Mouse (Mus musculus) stomach, postnatal 0 days (tissue): ENCODE measurements around the gene Tbc1d10a. TPM values are rescaled to one million over a fixed set of nuclear protein-coding genes. Genes with fewer than 3 reads are reported as not detected.

ENCODE experiments used
- ATAC-seq: fragments of 200-750 bp; cut with Nextera tagmentation; 2 replicates; pipeline ENCODE4 v1.8.0; 2017; ENCODE audit not compliant: low FRiP score, low TSS enrichment
- DNase-seq: peaks from one replicate; pipeline ENCODE4 v3.0.0-alpha.2; 2016; ENCODE audit warnings: low spot score
- H3K27ac ChIP-seq: fragments of 300-500 bp; sonication (generic); replicated peaks from 2 replicates; pipeline ENCODE4 v1.5.1; 2014; ENCODE audit warnings: mild to moderate bottlenecking, control low read depth
- H3K27me3 ChIP-seq: fragments of 300-500 bp; sonication (generic); 2 replicates; pipeline ENCODE4 v1.6.1; 2014; ENCODE audit warnings: low read length; ENCODE audit not compliant: control insufficient read depth, insufficient read depth
- H3K36me3 ChIP-seq: fragments of 300-500 bp; sonication (generic); 2 replicates; pipeline ENCODE4 v1.6.1; 2014; ENCODE audit warnings: low read length, mixed read lengths; ENCODE audit not compliant: control insufficient read depth, insufficient read depth
- H3K4me1 ChIP-seq: fragments of 300-500 bp; sonication (generic); replicated peaks from 2 replicates; pipeline ENCODE4 v1.6.1; 2014; ENCODE audit warnings: antibody characterized with exemption; ENCODE audit not compliant: control insufficient read depth, insufficient read depth
- H3K4me2 ChIP-seq: fragments of 300-500 bp; sonication (generic); replicated peaks from 2 replicates; pipeline ENCODE4 v1.6.1; 2014; ENCODE audit warnings: low read depth, mild to moderate bottlenecking, control low read depth, moderate library complexity
- H3K4me3 ChIP-seq: fragments of 300-500 bp; sonication (generic); 2 replicates; pipeline ENCODE4 v1.5.1; 2014; ENCODE audit warnings: low read depth, low read length, control low read depth
- H3K9ac ChIP-seq: fragments of 300-500 bp; sonication (generic); 2 replicates; pipeline ENCODE4 v1.6.1; 2014; ENCODE audit warnings: mild to moderate bottlenecking, low read length, control low read depth, mixed read lengths
- H3K9me3 ChIP-seq: fragments of 300-500 bp; sonication (generic); 2 replicates; pipeline ENCODE4 v1.6.1; 2016; ENCODE audit warnings: low read length; ENCODE audit not compliant: control insufficient read depth
- CTCF ChIP-seq: IDR thresholded peaks from 2 replicates; pipeline ENCODE4 v1.5.1; 2016; ENCODE audit warnings: antibody characterized with exemption, low read depth, mild to moderate bottlenecking, moderate library complexity
- EP300 ChIP-seq: optimal IDR thresholded peaks from 2 replicates; pipeline ENCODE3; 2016; ENCODE audit warnings: antibody characterized with exemption
- WGBS: fragments of 180-500 bp; shearing (Covaris S2); extraction: QIAGEN DNeasy Blood & Tissue Kit; methylation state at CpG from one replicate; pipeline ENCODE4 v1.1.7; 2014; 5-methylcytosine and 5-hydroxymethylcytosine counted together
- polyA plus RNA-seq: library from polyadenylated mRNA; unstranded; fragments of >200 nt; fragmentation: Nextera tagmentation; extraction: Ambion mirVana; gene quantifications from 2 replicates; pipeline ENCODE4 v1.2.1, GENCODE M21; 2015

Gene Tbc1d10a
- polyA plus RNA-seq, 1 experiment from 2014 or later: 35.1 TPM

DNA sequence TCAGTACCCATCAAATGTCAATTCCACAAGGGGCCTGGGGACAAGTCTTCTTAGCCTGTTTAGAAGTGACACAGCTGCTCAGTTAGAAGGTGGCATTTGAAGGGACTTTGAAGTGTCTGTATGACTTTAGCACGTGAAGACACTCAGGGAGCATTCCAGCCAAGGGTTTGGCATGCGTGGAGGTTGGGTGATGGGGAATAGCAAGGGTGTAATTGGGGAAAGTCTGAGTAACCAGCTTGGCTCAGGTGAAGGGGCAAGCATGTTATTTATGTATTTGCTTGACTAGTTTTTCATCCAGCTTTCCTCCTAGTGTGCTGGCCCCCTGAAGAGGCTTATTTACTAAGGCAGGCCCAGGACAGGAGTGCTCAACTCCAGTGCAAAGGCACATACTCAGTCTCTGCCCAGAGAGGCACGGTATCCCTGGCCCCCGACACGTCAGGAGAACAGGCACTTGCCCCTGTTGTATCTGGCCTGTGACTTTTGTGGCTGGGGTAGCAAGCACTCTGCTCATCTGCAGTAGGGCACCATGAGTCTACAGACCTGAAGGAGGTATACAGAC, 18.6 kb downstream of the Tbc1d10a start:
- H3K4me2 ChIP-seq: no peak overlapping the region
- no peak for TF ChIP-seq EP300
- no peak for TF ChIP-seq CTCF
- no peaks in the 10 kb centered on the region; the same call in 1 of the 2 replicates for H3K4me1 ChIP-seq
- no peaks in the 10 kb centered on the region for H3K9me3 ChIP-seq
- ATAC-seq (no peak), DNase-seq (no peak)
- peaks cover 27% of the 10 kb centered on the region; the same call in 1 of the 2 replicates for H3K36me3 ChIP-seq
- H3K9ac ChIP-seq: no peak overlapping the region
- no peak overlapping the region for H3K4me3 ChIP-seq
- no peak overlapping the region for H3K27ac ChIP-seq
- 78% methylated on average over 5 of the region's 5 CpGs for WGBS
- H3K27me3 ChIP-seq: no peaks in the 10 kb centered on the region

DNA sequence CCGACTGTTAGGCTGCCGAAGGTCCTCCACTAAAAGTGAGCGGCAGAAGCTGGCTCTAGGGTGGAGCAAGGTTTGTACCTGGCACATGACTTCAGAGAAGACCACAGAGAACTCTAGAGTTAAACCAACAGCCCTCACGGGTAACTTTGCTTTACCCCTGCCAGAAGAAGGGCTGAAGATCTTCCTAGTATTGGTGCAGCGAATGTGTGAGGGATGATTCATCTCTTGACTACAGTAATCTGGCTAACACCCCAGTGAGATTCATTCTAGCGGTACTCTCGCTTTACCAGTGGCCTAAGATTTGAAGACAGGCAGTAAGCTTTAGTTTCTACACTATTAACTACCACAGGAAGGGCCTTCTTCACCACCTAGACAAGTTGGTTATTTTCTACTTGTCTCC, 19.4 kb downstream of the Tbc1d10a start:
- H3K9ac ChIP-seq: no peak overlapping the region
- no peak overlapping the region for H3K4me2 ChIP-seq
- H3K9me3 ChIP-seq: no peaks in the 10 kb centered on the region
- no peak for ATAC-seq
- no peak for DNase-seq
- no peak for TF ChIP-seq CTCF
- TF ChIP-seq EP300: no peak
- H3K4me1 ChIP-seq: no peaks in the 10 kb centered on the region; the same call in 1 of the 2 replicates
- H3K36me3 ChIP-seq: peaks cover 27% of the 10 kb centered on the region; the same call in 1 of the 2 replicates
- WGBS: 66% methylated on average over 7 of the region's 7 CpGs
- no peaks in the 10 kb centered on the region for H3K27me3 ChIP-seq
- H3K27ac ChIP-seq: no peak overlapping the region
- no peak overlapping the region for H3K4me3 ChIP-seq

GRCm38 (mm10) chr11:4206563-4206962, 20.0 kb downstream of the Tbc1d10a start:
- Histone ChIP-seq H3K9ac (no peak overlapping the region), H3K4me2 (no peak overlapping the region), H3K36me3 (peaks cover 27% of the 10 kb centered on the region; the same call in 1 of the 2 replicates), H3K4me3 (no peak overlapping the region), H3K27ac (no peak overlapping the region), H3K27me3 (no peaks in the 10 kb centered on the region), H3K9me3 (no peaks in the 10 kb centered on the region), H3K4me1 (no peaks in the 10 kb centered on the region; the same call in 1 of the 2 replicates)
- ATAC-seq (no peak), DNase-seq (no peak)
- 61% methylated on average over 6 of the region's 6 CpGs for WGBS
- TF ChIP-seq EP300 (no peak), CTCF (no peak)

- no peak overlapping the region for H3K27ac ChIP-seq
- peaks cover 30% of the 10 kb centered on the region for H3K36me3 ChIP-seq
- DNase-seq: no peak
- ATAC-seq: no peak
- no peak overlapping the region for H3K4me3 ChIP-seq
- no peaks in the 10 kb centered on the region for H3K27me3 ChIP-seq
- H3K9ac ChIP-seq: no peak overlapping the region
- H3K9me3 ChIP-seq: no peaks in the 10 kb centered on the region
- TF ChIP-seq EP300 (no peak), CTCF (no peak)
- no peak overlapping the region for H3K4me2 ChIP-seq
- H3K4me1 ChIP-seq: no peaks in the 10 kb centered on the region
- WGBS: 95% methylated on average over 9 of the region's 9 CpGs
Measured at GRCm38 (mm10) chr11:4207655-4208054, 21.1 kb downstream of the Tbc1d10a start.

- 77% methylated on average over 5 of the region's 5 CpGs for WGBS
- H3K27me3 ChIP-seq: no peaks in the 10 kb centered on the region
- H3K36me3 ChIP-seq: peaks cover 41% of the 10 kb centered on the region
- TF ChIP-seq CTCF (peak; percentile 77), EP300 (no peak)
- H3K4me1 ChIP-seq: no peaks in the 10 kb centered on the region
- ATAC-seq (peak; percentile 41; the same call in 1 of the 2 replicates), DNase-seq (no peak)
- no peak overlapping the region for H3K4me3 ChIP-seq
- no peaks in the 10 kb centered on the region for H3K9me3 ChIP-seq
- H3K4me2 ChIP-seq: no peak overlapping the region
- no peak overlapping the region for H3K27ac ChIP-seq
- H3K9ac ChIP-seq: no peak overlapping the region
Measured at GRCm38 (mm10) chr11:4209556-4209955, 23.0 kb downstream of the Tbc1d10a start.

DNA sequence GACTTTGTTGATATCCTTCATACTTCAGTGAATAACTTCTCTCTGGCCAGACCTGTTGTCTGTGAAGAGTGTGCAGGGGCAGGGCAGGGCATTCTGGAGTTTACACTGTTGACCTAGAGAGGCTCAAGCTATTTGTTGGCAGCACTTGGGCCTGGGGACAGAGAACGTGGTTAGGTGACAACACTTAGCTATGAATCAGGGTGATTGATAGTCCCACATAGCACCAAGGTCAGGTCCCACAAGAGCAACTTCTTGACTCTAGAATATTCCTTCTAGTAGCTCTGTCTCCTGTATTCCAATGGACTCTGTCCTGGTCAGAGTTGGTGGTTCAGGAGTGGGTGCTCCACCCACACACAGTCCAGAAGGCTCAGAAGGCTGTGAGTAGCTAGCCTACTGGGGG, 24.2 kb downstream of the Tbc1d10a start:
- Histone ChIP-seq H3K4me1 (no peaks in the 10 kb centered on the region), H3K4me3 (no peak overlapping the region), H3K27ac (no peak overlapping the region), H3K36me3 (peaks cover 43% of the 10 kb centered on the region), H3K9me3 (no peaks in the 10 kb centered on the region), H3K4me2 (no peak overlapping the region), H3K27me3 (no peaks in the 10 kb centered on the region), H3K9ac (no peak overlapping the region)
- no peak for ATAC-seq
- no peak for DNase-seq
- TF ChIP-seq EP300: no peak
- no peak for TF ChIP-seq CTCF
- 38% methylated on average over 1 of the region's 1 CpGs for WGBS
